Mouse (Mus musculus) megakaryocyte-erythroid progenitor cell, adult 5-6 weeks (primary cell): ENCODE measurements around the gene Hoxa9. TPM values are rescaled to one million over a fixed set of nuclear protein-coding genes. Genes with fewer than 3 reads are reported as not detected.

Source experiments
- ATAC-seq: replicated peaks from 2 replicates; pipeline ENCODE4 v1.8.0; 2016; ENCODE audit warnings: mild to moderate bottlenecking, inconsistent platforms; ENCODE audit not compliant: severe bottlenecking, poor library complexity, low FRiP score, low TSS enrichment
- total RNA-seq, 2 experiments: library from RNA; stranded (forward) in 1 of 2; stranded (reverse) in 1 of 2; fragments of 200-1000, 215-1000 nt in 1 of 2; fragments of >200 nt in 1 of 2; fragmentation: Nextera tagmentation in 1 of 2; gene quantifications; 2 replicates each; pipeline ENCODE4 v1.2.3; 2014 to 2017

The Hoxa9 gene
- total RNA-seq, 2 experiments from 2014 or later = 9.7 to 10.3 TPM

DNA sequence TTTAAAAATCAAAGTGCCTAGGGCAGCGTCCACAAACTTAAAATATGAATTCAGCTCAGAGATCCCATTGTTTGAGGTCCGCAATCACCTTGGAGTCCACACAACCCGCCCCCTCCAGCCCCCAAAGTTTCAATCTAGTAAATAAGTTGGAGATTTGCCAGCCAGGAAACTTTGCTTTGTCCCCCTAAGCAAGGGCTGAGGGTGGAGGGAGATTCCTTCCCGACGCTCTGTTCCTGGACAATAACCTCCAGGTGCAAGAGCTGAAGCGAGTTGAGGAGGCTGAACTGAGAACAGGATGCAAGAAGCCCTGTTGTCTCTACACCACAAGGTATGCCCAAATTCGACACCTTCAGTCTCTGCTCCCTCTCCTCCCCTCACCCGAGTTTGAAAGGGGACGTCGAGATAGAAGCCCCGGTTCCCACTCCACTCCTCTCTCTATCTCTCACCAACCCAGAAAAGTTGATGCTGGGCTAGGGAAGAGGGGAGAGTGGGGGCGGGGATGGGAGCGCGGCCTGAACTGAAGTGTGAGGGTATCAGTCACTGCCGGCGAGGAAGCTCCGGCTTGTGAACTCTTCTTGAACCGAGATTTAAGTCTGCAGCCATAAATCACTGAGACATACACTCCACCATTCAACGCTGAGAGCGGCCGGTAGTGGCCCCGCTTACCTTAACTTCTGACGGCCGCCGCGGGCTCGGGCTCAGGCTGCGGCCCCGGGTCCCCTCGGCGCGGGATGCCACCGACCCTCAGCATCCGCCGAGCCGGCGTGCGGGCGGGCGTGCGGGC lies 55.7 kb downstream of the Hoxa9 start:
- ATAC-seq = no peak

DNA sequence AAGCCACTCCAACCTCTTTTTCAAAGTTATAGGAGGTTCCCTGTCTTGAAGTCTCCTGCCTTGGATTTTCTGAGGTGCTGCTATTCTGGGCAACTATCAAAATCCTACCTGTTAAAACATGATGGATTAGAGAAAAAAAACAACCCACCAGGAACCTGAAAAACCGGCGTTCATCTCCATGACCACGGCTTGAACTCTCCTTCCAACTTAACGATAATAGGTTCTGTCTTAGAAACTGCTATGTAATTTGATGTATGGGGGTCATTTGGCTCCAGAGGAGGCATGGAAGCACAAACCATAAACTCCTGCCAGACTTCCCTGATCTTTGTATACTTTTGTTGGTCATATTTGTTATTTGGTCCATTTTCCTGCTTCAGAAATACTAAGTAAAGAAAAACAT lies 57.2 kb downstream of the Hoxa9 start:
- ATAC-seq = no peak

Other genes starting within 250 kb of the Hoxa9 start
- gene Skap2, start 218.5 kb downstream of the Hoxa9 start, total RNA-seq (2014; fragmentation: Nextera tagmentation) = 18.5 and 30.0 TPM in 2 replicates
- 44.3 and 66.4 TPM in 2 replicates for gene Skap2, start 218.5 kb downstream of the Hoxa9 start, total RNA-seq (2017)
- gene Hoxa1, start 72.8 kb downstream of the Hoxa9 start, total RNA-seq (2014; fragmentation: Nextera tagmentation) = not detected in 2 replicates
- 0.34 TPM in 1 of 2 replicates, not detected in the other for gene Hoxa1, start 72.8 kb downstream of the Hoxa9 start, total RNA-seq (2017)
- 1.4 TPM in 1 of 2 replicates, not detected in the other for gene Hoxa2, start 66.3 kb downstream of the Hoxa9 start, total RNA-seq (2014; fragmentation: Nextera tagmentation)
- not detected in 2 replicates for gene Hoxa2, start 66.3 kb downstream of the Hoxa9 start, total RNA-seq (2017)
- not detected in 2 replicates for gene 5730596B20Rik, start 53.6 kb downstream of the Hoxa9 start, total RNA-seq (2014; fragmentation: Nextera tagmentation)
- not detected in 2 replicates for gene 5730596B20Rik, start 53.6 kb downstream of the Hoxa9 start, total RNA-seq (2017)
- gene Hoxa4, start 39.3 kb downstream of the Hoxa9 start, total RNA-seq (2014; fragmentation: Nextera tagmentation) = 1.9 and 2.2 TPM in 2 replicates
- gene Hoxa4, start 39.3 kb downstream of the Hoxa9 start, total RNA-seq (2017) = 0.46 and 0.66 TPM in 2 replicates
- gene Hoxa5, start 26.5 kb downstream of the Hoxa9 start, total RNA-seq (2014; fragmentation: Nextera tagmentation) = 1.1 and 2.6 TPM in 2 replicates
- 0.56 and 0.76 TPM in 2 replicates for gene Hoxa5, start 26.5 kb downstream of the Hoxa9 start, total RNA-seq (2017)
- gene Hoxa6, start 22.4 kb downstream of the Hoxa9 start, total RNA-seq (2014; fragmentation: Nextera tagmentation) = 1.5 TPM in 1 of 2 replicates, not detected in the other
- gene Hoxa6, start 22.4 kb downstream of the Hoxa9 start, total RNA-seq (2017) = not detected in 2 replicates
- gene Hoxa3, start 17.8 kb downstream of the Hoxa9 start, total RNA-seq (2014; fragmentation: Nextera tagmentation) = 0.77 and 1.4 TPM in 2 replicates
- gene Hoxa3, start 17.8 kb downstream of the Hoxa9 start, total RNA-seq (2017) = not detected in 2 replicates
- not detected in 2 replicates for gene Gm28308, start 17.8 kb downstream of the Hoxa9 start, total RNA-seq (2014; fragmentation: Nextera tagmentation)
- not detected in 2 replicates for gene Gm28308, start 17.8 kb downstream of the Hoxa9 start, total RNA-seq (2017)
- gene Hoxa7, start 9.2 kb downstream of the Hoxa9 start, total RNA-seq (2014; fragmentation: Nextera tagmentation) = 3.4 and 4.1 TPM in 2 replicates
- gene Hoxa7, start 9.2 kb downstream of the Hoxa9 start, total RNA-seq (2017) = 2.6 and 3.1 TPM in 2 replicates
- gene Hoxa10, start 9.8 kb upstream of the Hoxa9 start, total RNA-seq (2014; fragmentation: Nextera tagmentation) = not detected in 2 replicates
- 0.34 TPM in 1 of 2 replicates, not detected in the other for gene Hoxa10, start 9.8 kb upstream of the Hoxa9 start, total RNA-seq (2017)
- gene Hoxa11, start 14.7 kb upstream of the Hoxa9 start, total RNA-seq (2014; fragmentation: Nextera tagmentation) = not detected in 2 replicates
- gene Hoxa11, start 14.7 kb upstream of the Hoxa9 start, total RNA-seq (2017) = not detected in 2 replicates
- gene Hoxa13, start 29.8 kb upstream of the Hoxa9 start, total RNA-seq (2014; fragmentation: Nextera tagmentation) = not detected in 2 replicates
- not detected in 2 replicates for gene Hoxa13, start 29.8 kb upstream of the Hoxa9 start, total RNA-seq (2017)
- not detected in 2 replicates for gene Evx1, start 82.4 kb upstream of the Hoxa9 start, total RNA-seq (2014; fragmentation: Nextera tagmentation)
- gene Evx1, start 82.4 kb upstream of the Hoxa9 start, total RNA-seq (2017) = not detected in 2 replicates